Mouse (Mus musculus) liver, postnatal 0 days (tissue): Measurements from ENCODE around the gene Gigyf2.

Experiments
- CTCF ChIP-seq: sonication (generic); IDR thresholded peaks from 2 replicates; pipeline ENCODE4 v1.5.1; 2016; ENCODE audit warnings: antibody characterized with exemption, low read depth
- EP300 ChIP-seq: IDR thresholded peaks from 2 replicates; pipeline ENCODE4 v1.6.1; 2016; ENCODE audit warnings: antibody characterized with exemption, low read depth, mild to moderate bottlenecking

DNA sequence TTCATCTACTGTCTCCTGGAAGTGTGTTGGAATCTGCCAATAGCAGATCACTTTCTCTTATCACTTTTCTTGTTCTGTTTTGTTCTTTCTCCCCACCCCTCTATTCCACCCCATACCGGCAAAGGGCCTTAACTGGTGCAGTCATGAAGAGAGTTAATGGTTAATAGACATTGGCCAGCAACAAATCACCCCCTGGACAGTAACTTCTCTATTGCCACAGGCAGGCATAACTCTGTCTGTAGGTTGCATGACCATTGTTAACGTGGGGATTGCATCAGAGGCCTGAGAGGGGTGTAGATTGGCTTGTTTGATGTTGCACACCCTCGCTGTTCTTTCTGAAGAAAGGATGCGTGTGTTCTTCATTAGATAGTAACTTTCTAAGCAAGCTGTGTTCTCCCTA is 122.6 kb downstream of the Gigyf2 start:
- TF ChIP-seq EP300 (no peak), CTCF (no peak)
